15 mouse cellular contexts compared by ENCODE assay signal in the genomic region with DNA sequence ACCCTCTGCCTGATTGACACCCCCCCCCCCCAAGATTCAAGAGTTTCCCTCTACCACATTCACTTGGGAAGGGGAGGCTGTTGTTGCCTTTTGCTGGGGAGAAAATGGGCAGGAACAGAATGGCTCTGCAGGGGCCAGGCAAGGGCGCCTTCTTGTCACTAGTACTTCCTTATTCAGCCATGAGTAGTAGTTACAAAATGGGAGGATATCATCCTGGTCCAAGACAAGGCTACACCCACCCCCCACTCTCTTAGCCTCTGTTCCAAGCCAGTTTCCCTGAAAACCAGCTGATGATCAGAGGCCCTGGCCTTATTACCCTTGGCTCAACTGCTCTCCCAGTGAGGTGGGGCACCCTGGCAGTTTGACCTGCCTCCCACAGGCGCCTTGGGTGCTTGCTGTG. TPM values are rescaled to one million over a fixed set of nuclear protein-coding genes. Genes with fewer than 3 reads are reported as not detected.
DNase-seq lines count a peak whose midpoint lies in the region; ATAC-seq and TF ChIP-seq lines count a peak whose summit lies in the region.
"Had no signal": no experiment of that assay in that cellular context is flagged by ENCODE, and none has a peak within 500 bp of the region (broad histone marks: within the 10 kb centered on the region; RNA-seq: fewer than 3 reads in every experiment).

No protein-coding gene starts in this region.

- no peak for TF ChIP-seq CTCF in cerebellum, adult 2 months (IDR thresholded peaks at IDR 0.05; ENCODE audit: borderline replicate concordance, insufficient read depth, low read depth, low read length)

- peaks cover 26% of the 10 kb centered on the region for H3K4me1 ChIP-seq in cerebellum, adult 2 months (ENCODE audit: control insufficient read depth, insufficient read depth, low read length)
- H3K4me1 ChIP-seq in heart, embryonic 14.5 days (ENCODE audit: control insufficient read depth in 2 of 2, insufficient read depth in 2 of 2, low read length in 2 of 2): peaks cover 8 to 11% of the 10 kb centered on the region in 2 experiments; a peak in 3 of 4 replicates
- peaks cover under 1% of the 10 kb centered on the region; the same call in 1 of the 2 replicates for H3K4me1 ChIP-seq in neural tube, embryonic 11.5 days (ENCODE audit: control insufficient read depth, insufficient read depth, low read length)
- peaks cover 38% of the 10 kb centered on the region for H3K4me1 ChIP-seq in neural tube, embryonic 15.5 days
- peaks cover 35% of the 10 kb centered on the region for H3K4me1 ChIP-seq in liver, embryonic 16.5 days (ENCODE audit: control insufficient read depth, low read depth, low read length)

- peak overlapping the region; percentile 72 for H3K27ac ChIP-seq in cerebellum, adult 2 months (ENCODE audit: insufficient read depth, low read length)
- no peak overlapping the region for H3K27ac ChIP-seq in heart, embryonic 14.5 days (replicated peaks in 1 of 2; ENCODE audit: control insufficient read depth in 1 of 2, insufficient read depth in 1 of 2, low read depth in 2 of 2, low read length in 2 of 2)
- H3K27ac ChIP-seq in neural tube, embryonic 11.5 days (ENCODE audit: low read depth, low read length): no peak overlapping the region
- H3K27ac ChIP-seq in neural tube, embryonic 15.5 days (replicated peaks): no peak overlapping the region
- H3K27ac ChIP-seq in liver, embryonic 16.5 days (ENCODE audit: low read length): peak overlapping the region; percentile 96
- H3K27ac ChIP-seq: midbrain, embryonic 12.5 days had no signal

- no peak for TF ChIP-seq POLR2A in cerebellum, adult 2 months (IDR thresholded peaks at IDR 0.05; ENCODE audit: borderline replicate concordance, insufficient read depth, low read length)

- no peaks in the 10 kb centered on the region for H3K36me3 ChIP-seq in heart, embryonic 14.5 days (ENCODE audit: control insufficient read depth, insufficient read depth, low read length)
- no peaks in the 10 kb centered on the region for H3K36me3 ChIP-seq in neural tube, embryonic 11.5 days (ENCODE audit: control insufficient read depth, insufficient read depth, low read length)
- H3K36me3 ChIP-seq in neural tube, embryonic 15.5 days: no peaks in the 10 kb centered on the region
- H3K36me3 ChIP-seq in liver, embryonic 16.5 days (ENCODE audit: control insufficient read depth, insufficient read depth): no peaks in the 10 kb centered on the region
- H3K36me3 ChIP-seq: embryonic facial prominence, embryonic 15.5 days; midbrain, embryonic 12.5 days had no signal

- no peaks in the 10 kb centered on the region for H3K27me3 ChIP-seq in cerebellum, adult 2 months (ENCODE audit: control insufficient read depth, insufficient read depth, low read length)
- H3K27me3 ChIP-seq in heart, embryonic 14.5 days (ENCODE audit: control insufficient read depth, insufficient read depth, low read length): peaks cover 35% of the 10 kb centered on the region
- H3K27me3 ChIP-seq in neural tube, embryonic 11.5 days (ENCODE audit: control insufficient read depth, insufficient read depth, low read length): peaks cover 29% of the 10 kb centered on the region
- peaks cover 11% of the 10 kb centered on the region for H3K27me3 ChIP-seq in neural tube, embryonic 15.5 days (replicated peaks)
- H3K27me3 ChIP-seq in liver, embryonic 16.5 days (ENCODE audit: control insufficient read depth, insufficient read depth, low read depth, low read length): peaks cover 23% of the 10 kb centered on the region

- no peak overlapping the region for H3K9ac ChIP-seq in heart, embryonic 14.5 days (ENCODE audit: low read length)
- H3K9ac ChIP-seq in neural tube, embryonic 11.5 days (ENCODE audit: low read length): no peak overlapping the region
- no peak overlapping the region for H3K9ac ChIP-seq in neural tube, embryonic 15.5 days (replicated peaks)
- H3K9ac ChIP-seq in liver, embryonic 16.5 days (ENCODE audit: low read depth, low read length): peak overlapping the region; percentile 92

- no peak overlapping the region for H3K4me3 ChIP-seq in cerebellum, adult 2 months (replicated peaks; ENCODE audit: insufficient read depth, low read depth, low read length)
- H3K4me3 ChIP-seq in heart, embryonic 14.5 days (ENCODE audit: control insufficient read depth in 1 of 2, insufficient read depth in 1 of 2, low read depth in 1 of 2, low read length in 2 of 2): no peak overlapping the region
- H3K4me3 ChIP-seq in neural tube, embryonic 11.5 days (ENCODE audit: low read depth, low read length): no peak overlapping the region
- H3K4me3 ChIP-seq in neural tube, embryonic 15.5 days (replicated peaks): no peak overlapping the region
- peak overlapping the region; percentile 72; the same call in 1 of the 2 replicates for H3K4me3 ChIP-seq in liver, embryonic 16.5 days (ENCODE audit: low read depth, low read length)

- WGBS in cerebellum, adult 2 months: 98% methylated on average over 2 of the region's 2 CpGs
- 79% methylated on average over 2 of the region's 2 CpGs for WGBS in heart, embryonic 14.5 days
- WGBS in neural tube, embryonic 11.5 days: 78% methylated on average over 2 of the region's 2 CpGs
- 88% methylated on average over 2 of the region's 2 CpGs for WGBS in neural tube, embryonic 15.5 days
- WGBS in liver, embryonic 16.5 days (ENCODE audit: insufficient replicate concordance): 63% methylated on average over 2 of the region's 2 CpGs

- ATAC-seq in heart, embryonic 14.5 days (ENCODE audit: insufficient number of reproducible peaks, insufficient read depth, low FRiP score, low read depth): no peak
- no peak for ATAC-seq in neural tube, embryonic 11.5 days (ENCODE audit: insufficient read depth, low FRiP score, low TSS enrichment)
- no peak for ATAC-seq in neural tube, embryonic 15.5 days (ENCODE audit: low FRiP score)
- no peak for ATAC-seq in liver, embryonic 16.5 days (ENCODE audit: low read depth)

- H3K4me2 ChIP-seq in heart, embryonic 14.5 days (ENCODE audit: low read length): peak overlapping the region; percentile 84; the same call in 1 of the 2 replicates
- H3K4me2 ChIP-seq in neural tube, embryonic 11.5 days (ENCODE audit: low read depth): no peak overlapping the region
- H3K4me2 ChIP-seq in neural tube, embryonic 15.5 days: no peak overlapping the region
- peak overlapping the region; percentile 88 for H3K4me2 ChIP-seq in liver, embryonic 16.5 days (ENCODE audit: low read depth, low read length)

- no peaks in the 10 kb centered on the region for H3K9me3 ChIP-seq in heart, embryonic 14.5 days (ENCODE audit: control insufficient read depth, low read length)
- no peaks in the 10 kb centered on the region for H3K9me3 ChIP-seq in neural tube, embryonic 11.5 days (ENCODE audit: control insufficient read depth, low read length)
- H3K9me3 ChIP-seq in neural tube, embryonic 15.5 days (replicated peaks): no peaks in the 10 kb centered on the region
- no peaks in the 10 kb centered on the region for H3K9me3 ChIP-seq in liver, embryonic 16.5 days (replicated peaks; ENCODE audit: control insufficient read depth, low read length)
- H3K9me3 ChIP-seq: embryonic facial prominence, embryonic 15.5 days; midbrain, embryonic 12.5 days had no signal

- DNase-seq in cerebellum, adult 2 months: no peak
- DNase-seq in cerebellum, postnatal 14 days: no peak
- DNase-seq in heart, postnatal 4 days: no peak
- peak; percentile 4 for DNase-seq in neural tube, embryonic 11.5 days (ENCODE audit: low spot score)
- DNase-seq in right cerebral cortex, adult 18-20 months: no peak
- DNase-seq: adrenal gland, postnatal 36 days; gastrocnemius, postnatal 14 days; heart, postnatal 36 days; left cerebral cortex, postnatal 4 days; lung, postnatal 10 days had no signal

RNA-seq across cellular contexts. Expression of gene Apobec3, which starts 37.3 kb away (rescaled TPM):
- polyA plus RNA-seq in cerebellum, adult 2 months (2012; rRNA removed): 3.3 and 3.6 TPM in 2 replicates
- 12.9 and 13.3 TPM in 2 replicates for polyA plus RNA-seq in heart, embryonic 14.5 days (2014; fragmentation: Nextera tagmentation; extraction: Ambion mirVana)
- 10 to 100 TPM in 1 of 2 experiments, 1 to 10 TPM in 1; 8.7 to 10.1 TPM for total RNA-seq in heart, postnatal 4 days (2021)
- 5.4 and 7.3 TPM in 2 replicates for polyA plus RNA-seq in neural tube, embryonic 11.5 days (2014; fragmentation: Nextera tagmentation; extraction: Ambion mirVana)
- polyA plus RNA-seq in neural tube, embryonic 15.5 days (2015; fragmentation: Nextera tagmentation; extraction: Ambion mirVana): 4.8 and 44.4 TPM in 2 replicates
- polyA plus RNA-seq in liver, embryonic 16.5 days (2015; fragmentation: Nextera tagmentation; extraction: Ambion mirVana): 33.1 and 35.2 TPM in 2 replicates

RNA-seq across cellular contexts. Expression of gene Cbx7, which starts 42.2 kb away (rescaled TPM):
- polyA plus RNA-seq in cerebellum, adult 2 months (2012; rRNA removed): 89.6 and 96.3 TPM in 2 replicates
- polyA plus RNA-seq in heart, embryonic 14.5 days (2014; fragmentation: Nextera tagmentation; extraction: Ambion mirVana): 0.78 and 1.5 TPM in 2 replicates
- 1 to 10 TPM; 1.7 to 2.0 TPM for total RNA-seq in heart, postnatal 4 days (2021)
- polyA plus RNA-seq in neural tube, embryonic 11.5 days (2014; fragmentation: Nextera tagmentation; extraction: Ambion mirVana): 1.3 and 1.8 TPM in 2 replicates
- 4.1 and 4.6 TPM in 2 replicates for polyA plus RNA-seq in neural tube, embryonic 15.5 days (2015; fragmentation: Nextera tagmentation; extraction: Ambion mirVana)
- polyA plus RNA-seq in liver, embryonic 16.5 days (2015; fragmentation: Nextera tagmentation; extraction: Ambion mirVana): 1.2 TPM in 2 replicates

Comparison
In these comparisons a context has a peak if more than half of its experiments do, and no peak if none do; other contexts are left out.
1. H3K27ac ChIP-seq: peak in cerebellum, adult 2 months (single experiment) and liver, embryonic 16.5 days (single experiment); none in heart, embryonic 14.5 days (0 of 2), neural tube, embryonic 11.5 days (single experiment) and neural tube, embryonic 15.5 days (single experiment).
2. H3K4me2 ChIP-seq: peak in heart, embryonic 14.5 days (single experiment) and liver, embryonic 16.5 days (single experiment); none in neural tube, embryonic 11.5 days (single experiment) and neural tube, embryonic 15.5 days (single experiment).
3. RNA of gene Cbx7, which starts 42.2 kb away (polyA plus RNA-seq): 89.6 to 96.3 TPM in cerebellum, adult 2 months; 4.1 to 4.6 TPM in neural tube, embryonic 15.5 days, 1.3 to 1.8 TPM in neural tube, embryonic 11.5 days, 0.78 to 1.5 TPM in heart, embryonic 14.5 days and 1.2 TPM in liver, embryonic 16.5 days; every median in the first group is over 10 times any median in the second.